Mouse (Mus musculus): ENCODE measurements around the gene Dctpp1. TPM values are rescaled to one million over a fixed set of nuclear protein-coding genes. Genes with fewer than 3 reads are reported as not detected.

Dctpp1 gene
- 10 to 100 TPM; 17.2 TPM for total RNA-seq (2023)

GRCm38 (mm10) chr7:127260309-127261111, at the start of gene Dctpp1:
Gene Dctpp1 (minus strand): TSS chr7:127260709.

GRCm38 (mm10) chr7:127296098-127296497, 35.6 kb upstream of the Dctpp1 start, which contains the start of gene Itgal:
Gene Itgal (plus strand): TSS chr7:127296260.

GRCm38 (mm10) chr7:127273925-127274789, 13.6 kb upstream of the Dctpp1 start, which contains the start of gene Sephs2:
Gene Sephs2 (minus strand): TSS chr7:127274055.

GRCm38 (mm10) chr7:127243870-127244657, 16.4 kb downstream of the Dctpp1 start, which contains the start of gene Zfp771:
Gene Zfp771 (plus strand): TSS chr7:127244274.

GRCm38 (mm10) chr7:127232622-127233367, 27.7 kb downstream of the Dctpp1 start, which contains the start of the genes Zfp553 and Sept1:
Gene Zfp553 (plus strand): TSS chr7:127233061.
Gene Sept1 (minus strand): TSS chr7:127233130.

GRCm38 (mm10) chr7:127208553-127209438, 51.7 kb downstream of the Dctpp1 start, which contains the start of gene Mylpf:
Gene Mylpf (plus strand): TSS chr7:127208890.

GRCm38 (mm10) chr7:127208295-127208552, 52.3 kb downstream of the Dctpp1 start, which contains the start of gene Tbc1d10b:
Gene Tbc1d10b (minus strand): TSS chr7:127208468.

Other genes starting within 250 kb of the Dctpp1 start
- 10 to 100 TPM; 48.6 to 50.8 TPM for gene Mvp, start 246.1 kb downstream of the Dctpp1 start, total RNA-seq (2023)
- 1 to 10 TPM in 1 of 2 experiments, not detected in 1; 2.8 TPM for gene Pagr1b, start 244.2 kb downstream of the Dctpp1 start, total RNA-seq (2023)
- gene Pagr1a, start 243.4 kb downstream of the Dctpp1 start, total RNA-seq (2023) = 10 to 100 TPM in 1 of 2 experiments, 1 to 10 TPM in 1; 4.6 to 47.0 TPM
- gene Gm42742, start 239.6 kb downstream of the Dctpp1 start, total RNA-seq (2023) = 10 to 100 TPM; 16.6 to 46.2 TPM
- 1 to 10 TPM; 1.2 to 1.9 TPM for gene Prrt2, start 239.5 kb downstream of the Dctpp1 start, total RNA-seq (2023)
- gene Maz, start 233.7 kb downstream of the Dctpp1 start, total RNA-seq (2023) = 100 to 1,000 TPM; 251 to 254 TPM
- 1 to 10 TPM; 3.1 to 4.2 TPM for gene Kif22, start 218.2 kb downstream of the Dctpp1 start, total RNA-seq (2023)
- not detected for gene Zg16, start 173.4 kb downstream of the Dctpp1 start, total RNA-seq (2023)
- 10 to 100 TPM; 69.0 to 74.5 TPM for gene AI467606, start 169.3 kb downstream of the Dctpp1 start, total RNA-seq (2023)
- gene Qprt, start 138.5 kb downstream of the Dctpp1 start, total RNA-seq (2023) = 1 to 10 TPM in 1 of 2 experiments, under 1 TPM in 1; 0.52 to 1.5 TPM
- 10 to 100 TPM in 1 of 2 experiments, 1 to 10 TPM in 1; 7.3 to 10.0 TPM for gene Spn, start 122.9 kb downstream of the Dctpp1 start, total RNA-seq (2023)
- gene Cd2bp2, start 64.7 kb downstream of the Dctpp1 start, total RNA-seq (2023) = 10 to 100 TPM; 75.1 to 82.8 TPM
- gene Tbc1d10b, start 52.2 kb downstream of the Dctpp1 start, total RNA-seq (2023) = 10 to 100 TPM; 59.8 to 76.1 TPM
- 1 to 10 TPM; 5.8 to 9.7 TPM for gene Mylpf, start 51.8 kb downstream of the Dctpp1 start, total RNA-seq (2023)
- 10 to 100 TPM; 15.8 to 18.7 TPM for gene Zfp553, start 27.6 kb downstream of the Dctpp1 start, total RNA-seq (2023)
- 100 to 1,000 TPM; 394 to 455 TPM for gene Sept1, start 27.6 kb downstream of the Dctpp1 start, total RNA-seq (2023)
- 10 to 100 TPM; 19.5 to 26.9 TPM for gene Zfp771, start 16.4 kb downstream of the Dctpp1 start, total RNA-seq (2023)
- gene Sephs2, start 13.3 kb upstream of the Dctpp1 start, total RNA-seq (2023) = 10 to 100 TPM; 28.9 to 30.8 TPM
- 100 to 1,000 TPM; 118 to 124 TPM for gene Itgal, start 35.6 kb upstream of the Dctpp1 start, total RNA-seq (2023)
- 1 to 10 TPM; 3.0 to 4.8 TPM for gene Zfp768, start 84.9 kb upstream of the Dctpp1 start, total RNA-seq (2023)
- 10 to 100 TPM; 13.5 to 17.4 TPM for gene Zfp747, start 115.3 kb upstream of the Dctpp1 start, total RNA-seq (2023)
- 1 to 10 TPM; 4.7 to 5.4 TPM for gene 9130019O22Rik, start 126.5 kb upstream of the Dctpp1 start, total RNA-seq (2023)
- 1 to 10 TPM; 6.2 to 8.6 TPM for gene E430018J23Rik, start 132.9 kb upstream of the Dctpp1 start, total RNA-seq (2023)
- 10 to 100 TPM; 10.5 to 13.3 TPM for gene Zfp764, start 146.1 kb upstream of the Dctpp1 start, total RNA-seq (2023)
- 10 to 100 TPM; 13.8 to 22.7 TPM for gene Zfp688, start 161.4 kb upstream of the Dctpp1 start, total RNA-seq (2023)
- gene Zfp689, start 188.4 kb upstream of the Dctpp1 start, total RNA-seq (2023) = 1 to 10 TPM; 4.7 to 6.6 TPM
- 100 to 1,000 TPM; 166 to 171 TPM for gene Prr14, start 198.9 kb upstream of the Dctpp1 start, total RNA-seq (2023)
- 100 to 1,000 TPM; 272 to 327 TPM for gene Fbrs, start 218.5 kb upstream of the Dctpp1 start, total RNA-seq (2023)